Mouse (Mus musculus) ES-CJ7 (cell line): ENCODE results near the gene Hoxc6.
A peak's percentile ranks its signal among the peaks of the same experiment; 100 is the strongest.

Source experiments
- DNase-seq: peaks from one replicate; pipeline ENCODE4 v3.0.0; 2011; ENCODE audit warnings: low read depth, low spot score

The Hoxc6 gene

DNA sequence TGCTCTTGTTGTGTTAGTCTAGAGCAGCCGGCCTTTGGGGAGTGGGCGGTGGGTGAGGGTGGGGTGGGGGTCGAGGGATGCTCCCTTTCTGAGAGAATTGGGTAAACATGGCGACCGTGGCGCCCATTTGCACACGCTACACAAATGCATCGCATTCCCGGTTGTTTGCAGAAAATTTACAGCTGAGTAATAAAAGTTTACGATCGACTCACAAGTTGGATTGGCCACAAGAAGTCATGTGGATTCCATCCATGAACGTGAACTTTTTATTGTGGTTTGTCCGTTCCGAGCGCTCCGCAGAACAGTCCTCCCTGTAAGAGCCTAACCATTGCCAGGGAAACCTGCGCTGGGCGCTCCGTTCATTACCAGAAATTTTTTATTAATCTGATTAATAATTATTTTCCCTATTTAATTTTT, at the start of gene Hoxc6:
Gene Hoxc6 (plus strand): TSS at position 319 of the 417 bp plus-strand sequence.
- DNase-seq, result no peak

DNA sequence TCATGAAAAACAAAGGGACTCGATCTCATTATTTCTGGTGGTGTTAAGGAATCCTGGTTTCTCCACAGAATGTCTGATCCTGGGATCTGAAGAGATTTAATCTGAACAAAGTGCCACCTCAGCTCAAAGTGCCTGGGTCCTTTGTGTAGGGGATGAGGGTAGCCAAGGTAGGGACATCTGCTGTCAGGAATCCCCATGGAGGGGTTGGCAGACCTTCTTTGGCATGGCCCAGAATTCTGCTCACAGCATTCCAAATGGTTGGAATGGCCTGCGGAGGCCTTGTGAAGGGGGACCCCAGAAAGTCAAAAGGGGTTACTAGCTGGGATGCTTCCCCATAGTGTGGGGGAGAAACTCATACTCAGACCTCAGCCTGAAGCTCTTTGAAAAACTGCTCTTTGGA, 49.2 kb upstream of the Hoxc6 start:
- DNase-seq, result no peak

DNA sequence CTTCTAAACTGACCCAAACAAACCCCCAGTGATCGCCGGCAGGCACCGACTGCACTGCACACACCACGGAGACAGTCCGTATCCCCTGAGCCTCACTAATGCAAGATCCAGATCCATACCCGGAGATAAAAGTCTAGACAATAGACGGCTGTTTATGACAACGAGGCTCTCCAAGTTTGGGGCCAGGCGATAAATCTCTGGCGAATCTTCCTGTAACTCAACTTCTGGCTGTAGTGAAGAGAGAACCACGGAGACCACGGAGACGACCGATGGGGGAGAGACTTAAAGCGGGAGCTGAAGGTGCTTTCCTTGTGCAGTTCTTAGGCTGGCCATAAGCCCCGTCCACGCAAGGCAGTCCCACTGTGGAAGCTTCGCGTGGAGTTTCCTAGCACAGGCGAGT, 48.4 kb upstream of the Hoxc6 start:
- DNase-seq, result no peak

DNA sequence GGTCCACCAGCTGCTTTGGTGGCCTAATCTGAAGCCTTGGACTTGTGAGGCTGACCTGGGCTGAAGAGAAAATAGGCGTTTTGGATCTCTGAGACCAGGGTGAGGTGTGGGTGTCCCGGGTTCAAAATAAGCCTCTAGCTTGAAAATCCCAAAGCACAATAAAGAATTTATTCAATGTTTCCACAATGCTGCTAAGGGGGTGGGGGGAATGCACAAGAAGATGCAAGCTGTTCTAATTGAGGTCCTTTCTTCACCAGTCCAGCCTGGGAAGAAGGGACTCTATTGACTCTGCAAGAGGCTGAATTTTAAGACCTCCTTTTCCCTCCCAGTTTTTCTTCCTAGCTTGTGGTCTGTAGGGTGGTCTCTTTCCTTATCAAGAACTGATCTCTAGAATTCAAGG, 47.2 kb upstream of the Hoxc6 start:
- DNase-seq, result no peak

DNA sequence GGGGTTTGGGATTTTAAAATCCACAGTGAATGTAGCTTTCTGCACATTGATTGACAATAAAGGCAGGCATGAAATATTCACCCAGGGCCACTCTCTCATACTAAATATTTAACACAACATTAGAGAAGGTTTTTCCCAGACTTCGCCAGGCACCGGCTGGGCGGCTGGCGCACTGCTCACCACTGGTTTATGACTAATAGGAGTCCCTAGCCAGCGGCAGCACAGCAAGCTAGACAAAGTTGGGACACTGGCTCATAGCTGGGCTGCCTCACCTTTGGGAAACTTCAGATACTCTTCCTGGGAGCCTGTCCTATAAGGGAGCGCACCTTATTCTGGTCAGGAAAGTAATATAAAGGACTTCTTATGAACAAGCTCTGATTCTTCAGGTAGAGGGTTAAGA, 44.5 kb upstream of the Hoxc6 start:
- no peak for DNase-seq

DNA sequence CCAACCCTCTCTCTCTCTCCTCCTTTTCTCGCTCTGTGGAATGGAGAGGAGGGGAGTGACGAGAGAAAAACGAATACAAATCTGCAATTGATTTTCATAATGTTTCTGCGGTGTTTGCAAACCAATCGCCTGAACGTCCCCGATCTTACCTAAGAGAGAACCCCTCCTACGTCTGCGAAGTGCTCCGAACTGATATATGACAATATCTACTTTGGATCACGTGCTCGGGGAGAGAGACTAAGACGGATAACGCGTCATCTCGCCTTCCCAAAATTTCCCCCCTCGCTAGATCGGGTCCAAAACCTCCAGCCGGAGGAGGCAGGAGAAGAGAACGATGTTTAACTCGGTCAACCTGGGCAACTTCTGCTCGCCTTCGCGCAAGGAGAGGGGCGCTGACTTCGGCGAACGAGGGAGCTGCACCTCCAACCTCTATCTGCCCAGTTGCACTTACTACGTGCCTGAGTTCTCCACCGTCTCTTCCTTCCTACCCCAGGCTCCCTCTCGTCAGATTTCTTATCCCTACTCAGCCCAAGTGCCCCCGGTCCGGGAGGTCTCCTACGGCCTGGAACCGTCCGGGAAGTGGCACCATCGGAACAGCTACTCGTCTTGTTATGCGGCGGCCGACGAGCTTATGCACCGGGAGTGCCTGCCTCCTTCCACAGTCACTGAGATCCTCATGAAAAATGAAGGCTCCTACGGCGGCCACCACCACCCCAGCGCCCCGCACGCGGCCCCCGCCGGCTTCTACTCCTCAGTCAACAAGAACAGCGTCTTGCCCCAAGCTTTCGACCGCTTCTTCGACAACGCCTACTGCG, 43.7 kb upstream of the Hoxc6 start, which contains the start of gene Hoxc11:
Gene Hoxc11 (plus strand): TSS at position 236 of the 815 bp plus-strand sequence.
- peak; percentile 85 for DNase-seq

DNA sequence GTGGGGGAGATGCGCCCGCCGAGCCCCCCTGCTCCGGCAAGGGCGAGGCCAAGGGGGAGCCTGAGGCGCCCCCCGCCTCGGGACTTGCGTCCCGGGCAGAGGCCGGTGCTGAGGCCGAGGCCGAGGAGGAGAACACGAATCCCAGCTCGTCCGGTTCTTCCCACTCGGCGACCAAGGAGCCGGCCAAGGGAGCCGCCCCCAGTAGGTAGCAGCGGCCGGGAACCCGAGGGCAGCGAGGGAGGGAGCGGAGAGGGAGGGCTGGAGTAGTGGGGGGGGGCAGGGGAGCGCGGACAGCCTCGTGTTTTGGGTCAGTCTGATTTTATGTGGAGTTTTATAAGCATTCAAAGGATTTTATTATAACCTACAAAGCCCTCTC, 43.1 kb upstream of the Hoxc6 start:
- DNase-seq, result peak; percentile 76

DNA sequence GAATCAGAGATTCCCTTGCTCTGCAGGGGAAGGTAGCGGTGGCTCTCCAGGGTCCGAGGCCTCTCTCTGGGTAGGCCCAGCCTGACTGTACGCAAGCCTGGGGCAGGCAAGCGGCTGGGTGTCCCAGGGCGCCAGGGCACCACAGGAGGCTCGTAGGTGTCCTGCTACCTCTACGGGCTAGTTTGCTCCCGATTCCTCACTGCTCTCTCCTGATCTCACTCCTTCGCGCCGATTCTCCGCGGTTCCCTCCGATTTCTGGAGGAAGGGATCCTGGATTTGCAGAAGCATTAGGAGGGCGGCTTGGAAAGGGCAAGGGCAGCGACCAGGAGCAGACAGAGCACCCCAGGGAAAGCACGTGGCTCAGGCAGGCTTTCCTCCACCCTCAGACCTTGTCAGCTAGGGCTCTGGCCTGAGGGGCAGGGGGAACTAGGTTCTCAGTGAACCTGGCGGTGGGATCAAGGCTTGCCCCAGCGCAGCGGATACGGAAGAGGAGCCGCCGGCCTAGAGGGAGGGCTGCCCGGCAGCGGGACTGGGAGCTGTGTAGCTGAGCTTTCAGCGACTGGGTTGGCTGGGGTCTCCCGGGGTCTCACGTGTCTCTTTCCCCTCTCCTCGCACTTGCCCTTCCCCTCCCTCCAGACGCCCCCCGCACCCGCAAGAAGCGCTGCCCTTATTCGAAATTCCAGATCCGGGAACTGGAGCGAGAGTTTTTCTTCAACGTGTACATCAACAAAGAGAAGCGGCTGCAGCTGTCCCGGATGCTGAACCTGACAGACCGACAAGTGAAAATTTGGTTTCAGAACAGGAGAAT, 42.0 kb upstream of the Hoxc6 start:
- peak; percentile 86 for DNase-seq

DNA sequence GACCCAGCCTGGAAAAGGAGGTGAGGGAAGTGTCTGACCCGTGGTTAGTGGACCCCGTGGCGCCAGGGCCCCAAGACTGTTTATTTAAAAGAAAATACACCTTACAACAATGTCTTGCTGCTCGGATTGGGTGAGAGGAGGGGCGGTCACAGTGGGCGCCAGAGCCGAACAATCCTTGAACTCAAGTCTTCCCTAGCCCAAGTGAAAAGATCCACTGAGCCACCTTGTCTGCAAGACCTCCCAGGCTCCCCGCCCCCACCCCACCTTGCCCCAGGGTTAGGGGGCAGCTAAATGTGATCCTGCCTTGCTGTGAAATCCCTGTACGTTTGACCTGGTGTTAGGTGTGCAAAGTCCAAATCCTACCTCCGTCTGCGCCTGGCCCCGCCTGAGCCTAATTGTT, 41.2 kb upstream of the Hoxc6 start:
- peak; percentile 75 for DNase-seq

DNA sequence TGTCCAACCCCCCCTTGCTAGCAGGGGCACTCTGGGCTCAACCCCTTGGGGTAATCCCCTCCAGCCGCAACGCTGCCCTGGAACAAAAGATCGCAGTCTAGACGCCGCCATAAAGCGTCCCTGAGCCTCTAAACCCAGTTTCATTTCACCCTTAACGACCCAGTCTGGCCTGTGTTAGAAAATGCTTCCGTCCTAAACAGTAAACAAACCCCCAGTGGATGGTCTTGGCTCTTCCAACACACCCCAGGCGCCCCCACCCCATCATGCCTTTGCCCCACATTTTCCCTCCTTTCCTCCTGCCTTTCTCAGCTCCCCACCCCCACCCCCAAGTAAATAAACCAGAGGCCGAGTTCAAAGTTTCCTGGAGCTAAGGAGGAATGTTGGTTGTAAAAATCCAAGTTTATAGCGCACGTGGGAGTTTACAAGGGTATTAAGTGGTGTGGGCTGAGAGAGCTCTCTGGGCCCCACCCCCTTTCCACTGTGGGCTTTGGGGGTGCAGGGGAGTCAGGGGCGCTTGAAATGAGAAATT, 38.3 kb upstream of the Hoxc6 start:
- no peak for DNase-seq

DNA sequence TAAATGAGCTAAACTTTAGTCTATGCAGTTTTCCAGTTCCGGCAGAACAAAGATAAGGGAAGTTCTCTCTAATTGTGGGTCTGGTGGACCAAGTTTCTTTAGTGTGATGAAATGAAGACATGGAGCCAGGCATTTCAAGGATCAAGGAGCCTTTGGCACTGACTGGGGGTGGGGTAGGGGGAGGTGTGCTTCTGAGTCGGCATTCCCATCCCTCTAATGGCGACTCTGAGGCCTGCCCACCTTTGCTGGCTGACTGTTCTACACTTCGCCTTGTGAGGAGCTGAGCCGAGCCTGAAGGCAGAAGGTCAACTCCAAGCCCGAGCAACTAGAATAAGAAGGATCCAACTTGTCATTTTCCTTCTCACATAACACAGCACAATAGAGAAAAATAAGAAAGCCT, 36.3 kb upstream of the Hoxc6 start:
- no peak for DNase-seq

DNA sequence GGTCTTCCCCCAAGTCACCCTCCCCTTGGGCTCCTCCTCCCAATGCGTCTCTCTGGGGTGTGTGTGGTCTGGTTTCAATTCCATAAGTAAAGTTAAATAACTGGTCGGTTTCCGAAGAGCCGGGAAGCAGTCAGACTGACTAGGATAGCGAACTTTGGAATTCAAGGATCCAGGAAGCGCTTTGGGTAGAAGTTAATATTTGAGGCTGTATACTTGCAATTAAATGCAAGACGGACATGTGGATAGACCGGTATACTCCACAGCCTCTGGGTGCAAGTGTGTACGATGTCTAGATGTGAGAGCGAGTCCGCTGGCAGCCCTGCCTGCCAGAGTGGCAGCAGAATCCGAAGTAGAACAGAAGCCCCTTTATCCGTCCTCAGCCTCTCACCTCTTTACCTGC, 35.6 kb upstream of the Hoxc6 start:
- no peak for DNase-seq

DNA sequence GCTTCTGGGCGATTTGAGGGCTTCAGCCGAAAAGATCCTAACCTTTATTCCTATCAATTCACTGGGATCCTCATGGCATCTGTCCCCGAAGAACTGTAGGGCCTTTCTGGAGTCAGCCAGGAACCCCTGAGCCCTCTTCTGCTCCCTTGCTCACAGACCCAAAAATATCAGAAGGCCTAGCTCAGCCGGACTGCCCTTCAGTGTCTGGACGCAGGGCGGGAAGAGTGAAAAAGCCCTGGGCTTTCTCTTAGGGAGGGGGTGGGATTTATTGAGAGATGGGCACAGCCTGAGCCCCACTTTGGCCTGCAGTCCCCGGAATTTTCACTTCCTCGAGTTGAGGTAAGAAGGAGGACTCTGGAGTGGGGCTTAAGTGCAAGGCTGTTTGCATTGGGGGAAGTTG, 34.8 kb upstream of the Hoxc6 start:
- no peak for DNase-seq

DNA sequence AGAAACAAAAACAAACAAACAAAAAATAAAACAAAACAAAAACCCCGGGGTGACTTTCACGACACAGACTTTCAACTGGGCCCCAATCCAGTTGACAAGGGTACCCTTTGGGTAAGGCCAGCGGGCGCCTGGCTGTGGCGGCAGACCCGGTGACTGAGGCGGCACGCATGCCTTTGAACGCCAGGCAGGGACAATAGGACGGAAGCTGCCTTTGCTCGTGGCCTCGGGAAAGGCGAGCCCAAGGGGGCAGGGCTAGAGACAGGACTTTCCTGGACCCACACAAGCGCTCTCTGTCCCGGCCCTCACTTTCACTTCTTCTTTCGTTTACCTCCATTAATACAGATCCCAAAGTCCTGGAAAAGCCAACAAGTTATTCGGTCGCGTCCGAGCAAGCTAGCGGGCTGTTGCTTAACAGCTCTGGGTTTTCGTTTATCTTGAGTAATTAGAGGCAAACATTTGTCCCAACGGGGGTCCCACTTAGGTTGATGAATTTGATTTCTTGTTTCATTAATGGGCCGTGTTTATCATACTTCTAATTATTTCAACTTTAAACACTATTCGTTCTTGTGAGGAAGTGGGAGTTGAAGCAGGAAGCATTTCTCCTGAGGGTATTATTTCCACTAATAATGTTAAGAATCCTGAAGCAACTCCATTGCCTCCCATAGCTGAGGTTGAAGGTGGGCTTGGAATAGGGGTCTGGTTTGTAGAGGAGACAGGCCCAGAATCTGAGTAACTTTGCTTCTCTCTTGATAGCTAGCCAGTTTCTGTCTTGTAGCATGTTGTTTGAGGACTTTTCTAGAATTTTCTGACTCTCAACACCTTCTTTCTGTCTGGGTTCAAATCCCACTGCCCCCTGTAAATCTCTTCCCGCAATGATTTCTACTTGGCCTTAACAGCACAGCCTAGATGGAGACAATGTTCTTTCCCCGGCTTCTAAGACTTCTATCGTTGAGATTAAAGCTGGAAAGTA, 34.1 kb upstream of the Hoxc6 start:
- DNase-seq, result no peak

DNA sequence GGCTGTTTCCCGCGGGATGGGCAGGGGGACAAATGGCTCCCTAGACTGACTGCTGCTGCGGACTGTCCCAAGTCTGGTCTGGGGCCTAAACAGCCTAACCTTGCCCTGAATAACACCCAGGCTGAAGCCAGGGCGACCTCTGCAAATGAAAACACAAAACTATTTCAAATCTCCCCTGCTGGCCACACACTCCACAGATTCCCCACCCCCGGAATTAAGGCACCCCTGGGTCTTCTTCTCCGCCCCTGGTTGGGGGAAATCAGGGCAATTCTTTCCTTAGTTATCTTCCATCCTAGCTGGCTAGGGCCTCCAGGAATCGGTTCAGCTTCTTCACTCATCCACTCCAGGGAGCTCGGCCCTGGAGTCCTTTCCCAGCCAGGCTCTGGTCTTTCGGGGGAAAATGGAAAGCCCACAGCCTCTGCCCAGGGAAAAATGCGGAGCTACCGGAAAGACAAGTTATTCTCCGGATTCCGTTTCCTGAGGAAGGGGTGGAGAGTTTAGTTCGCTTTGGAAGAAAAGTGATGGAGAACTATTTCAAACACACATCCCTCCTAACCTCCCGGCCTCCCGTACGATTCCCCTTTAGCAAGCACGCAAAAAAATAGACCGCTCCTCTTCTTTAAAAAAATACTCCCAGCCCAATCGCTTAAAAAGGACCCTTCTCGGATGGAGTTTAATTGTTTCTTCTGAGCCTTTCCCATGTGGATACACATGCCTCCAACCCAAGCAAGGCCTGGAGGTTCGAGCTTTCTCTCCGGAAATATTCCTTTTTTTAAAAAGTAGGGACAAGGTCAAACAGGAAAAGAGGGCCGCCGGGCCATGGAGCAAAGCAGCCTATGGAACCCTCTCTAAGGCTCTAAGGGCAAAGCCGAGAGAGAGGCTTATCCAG, 32.8 kb upstream of the Hoxc6 start:
- no peak for DNase-seq

DNA sequence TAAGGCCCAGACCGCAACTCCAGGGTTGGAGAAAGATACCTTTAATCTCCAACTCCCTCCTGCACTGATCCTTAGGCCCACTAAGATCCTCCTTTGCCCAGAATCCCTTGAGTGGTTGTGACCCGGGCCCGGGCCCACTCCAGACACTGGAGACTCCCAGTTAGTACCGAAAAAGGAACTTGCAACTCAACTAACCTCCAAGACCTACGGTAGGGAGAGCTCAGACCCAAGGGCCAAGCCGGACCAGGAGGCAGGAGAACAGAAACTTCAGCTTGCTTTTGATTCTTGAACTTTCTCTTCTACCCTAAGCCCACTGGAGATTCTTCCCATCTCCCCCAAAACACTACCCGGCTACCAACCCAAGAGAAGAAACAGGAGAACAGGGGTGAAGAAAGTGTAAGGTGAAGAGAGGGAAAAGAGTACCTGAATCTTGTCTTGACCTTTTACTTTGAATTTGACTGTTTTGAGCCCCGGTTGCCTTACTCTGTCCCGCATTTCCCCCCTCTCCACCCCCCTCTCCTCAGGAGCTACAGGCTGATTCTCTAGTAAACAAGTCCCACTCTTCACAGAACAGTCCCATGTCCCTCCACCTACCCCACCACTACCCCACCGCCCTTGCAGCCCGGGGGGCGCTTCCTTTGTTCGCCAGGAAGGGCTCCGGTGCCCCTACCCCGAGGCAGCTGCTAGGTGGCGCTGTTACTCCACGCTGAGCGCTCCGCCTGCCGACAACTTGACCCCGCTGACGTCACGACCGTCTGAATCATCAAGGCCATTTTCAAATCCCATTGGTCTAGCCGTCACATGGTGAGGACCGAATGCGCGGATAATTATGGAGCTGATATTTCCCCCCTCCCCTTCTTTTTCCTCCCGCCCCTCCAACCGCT, 31.9 kb upstream of the Hoxc6 start:
- peak; percentile 96 for DNase-seq

DNA sequence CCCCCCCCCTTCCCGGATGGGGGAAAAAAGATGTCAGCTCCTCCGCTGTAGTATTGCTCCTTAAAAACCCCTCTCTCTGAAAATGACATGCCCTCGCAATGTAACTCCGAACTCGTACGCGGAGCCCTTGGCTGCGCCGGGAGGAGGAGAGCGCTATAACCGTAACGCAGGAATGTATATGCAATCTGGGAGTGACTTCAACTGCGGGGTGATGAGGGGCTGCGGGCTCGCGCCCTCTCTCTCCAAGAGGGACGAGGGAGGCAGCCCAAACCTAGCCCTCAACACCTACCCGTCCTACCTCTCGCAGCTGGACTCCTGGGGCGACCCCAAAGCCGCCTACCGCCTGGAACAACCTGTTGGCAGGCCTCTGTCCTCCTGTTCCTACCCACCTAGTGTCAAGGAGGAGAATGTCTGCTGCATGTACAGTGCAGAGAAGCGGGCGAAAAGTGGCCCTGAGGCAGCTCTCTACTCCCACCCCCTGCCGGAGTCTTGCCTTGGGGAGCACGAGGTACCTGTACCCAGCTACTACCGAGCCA, 31.2 kb upstream of the Hoxc6 start, which contains the start of gene Hoxc10:
Gene Hoxc10 (plus strand): TSS at position 21 of the 536 bp plus-strand sequence.
- no peak for DNase-seq

DNA sequence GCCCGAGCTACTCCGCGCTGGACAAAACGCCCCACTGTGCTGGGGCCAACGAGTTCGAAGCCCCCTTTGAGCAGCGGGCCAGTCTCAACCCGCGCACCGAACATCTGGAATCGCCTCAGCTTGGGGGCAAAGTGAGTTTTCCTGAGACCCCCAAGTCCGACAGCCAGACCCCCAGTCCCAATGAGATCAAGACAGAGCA, 30.8 kb upstream of the Hoxc6 start, which contains the start of gene Hoxc5:
Gene Hoxc5 (plus strand): TSS at position 132 of the 199 bp plus-strand sequence.
- DNase-seq, result no peak
